Comparison of ENCODE assay signal across 8 mouse cellular contexts in the genomic region with DNA sequence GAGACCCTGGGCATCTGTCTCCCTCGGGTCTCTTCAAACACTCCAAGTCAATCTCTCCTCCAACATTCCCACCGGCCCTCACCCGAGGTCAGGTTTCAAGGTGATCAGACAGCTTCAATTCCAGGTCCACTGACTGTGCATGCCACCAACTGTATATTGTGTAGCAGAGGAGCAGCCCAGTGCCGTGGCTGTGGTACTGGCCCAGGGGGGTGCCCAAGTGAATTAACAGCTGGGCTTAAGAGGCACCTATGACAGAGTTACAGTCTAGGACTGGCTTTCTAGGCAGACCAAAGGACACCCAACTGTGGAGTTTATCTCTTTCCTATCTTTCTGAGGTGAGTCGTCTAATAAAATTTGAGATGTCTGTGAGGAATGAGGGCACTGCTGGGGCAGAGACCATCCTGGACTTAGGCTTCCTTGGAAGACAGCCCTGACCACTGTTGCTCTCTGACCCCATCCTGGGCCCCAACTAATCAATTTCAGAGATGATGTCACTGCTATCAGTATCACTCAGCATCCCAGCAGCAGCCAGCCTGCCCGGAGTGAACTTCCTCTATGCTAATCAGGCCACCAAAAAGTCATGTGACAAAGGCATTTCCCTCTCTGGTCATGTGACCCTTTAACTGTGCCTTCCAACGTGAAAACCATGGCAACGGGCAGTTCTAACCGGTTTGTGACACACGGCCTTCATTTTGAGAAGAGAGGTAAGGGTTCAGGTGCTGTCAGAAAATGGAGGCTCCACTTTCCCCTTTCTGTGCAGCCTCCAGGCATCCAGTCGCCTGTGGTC. TPM values are rescaled to one million over a fixed set of nuclear protein-coding genes. Genes with fewer than 3 reads are reported as not detected.
A peak's percentile ranks its signal among the peaks of the same experiment; 100 is the strongest.
DNase-seq lines count a peak whose midpoint lies in the region; ATAC-seq and TF ChIP-seq lines count a peak whose summit lies in the region.

No protein-coding gene starts in this region.

- H3K4me3 ChIP-seq in left cerebral cortex, adult 2 months: no peak overlapping the region
- no peak overlapping the region for H3K4me3 ChIP-seq in intestine, postnatal 0 days (ENCODE audit: low read depth, low read length)
- H3K4me3 ChIP-seq in lung, adult 2 months (replicated peaks; ENCODE audit: extremely low read depth, low read depth, low read length): no peak overlapping the region
- H3K4me3 ChIP-seq in neural tube, embryonic 12.5 days: no peak overlapping the region

- DNase-seq in left cerebral cortex, adult 2 months (ENCODE audit: extremely low spot score in 1 of 2, low spot score in 2 of 2): no peak
- no peak for DNase-seq in left cerebral cortex, adult 18-20 months (ENCODE audit: low spot score in 2 of 2)
- DNase-seq in c-Kit-negative CD71-positive TER-119-positive erythroid progenitor cells, embryonic 14.5 days (ENCODE audit: low read depth, low spot score): peak; percentile 60
- DNase-seq in heart, adult 18-20 months: peak; percentile 70 to 82
- DNase-seq in lung, adult 2 months: peak; percentile 41
- no peak for DNase-seq in frontal cortex, postnatal 25 days (ENCODE audit: low spot score in 2 of 2)

- intact Hi-C loops in left cerebral cortex, adult 2 months (cut with DNase I): loop anchor here (1.0 to 2.0 kb wide), 3 partner anchors 81 to 247 kb away; partner anchors contain the start of genes Mau2 and Sugp1

- no peak for TF ChIP-seq CTCF in left cerebral cortex, adult 2 months (IDR thresholded peaks at IDR 0.05)
- TF ChIP-seq CTCF in intestine, postnatal 0 days (IDR thresholded peaks at IDR 0.05; ENCODE audit: low read depth): no peak
- no peak for TF ChIP-seq CTCF in lung, adult 2 months (IDR thresholded peaks at IDR 0.05; ENCODE audit: insufficient read depth, low read length)

- no peaks in the 10 kb centered on the region for H3K27me3 ChIP-seq in intestine, postnatal 0 days (replicated peaks; ENCODE audit: control insufficient read depth, insufficient read depth, low read length)
- H3K27me3 ChIP-seq in neural tube, embryonic 12.5 days (replicated peaks): no peaks in the 10 kb centered on the region

- H3K36me3 ChIP-seq in intestine, postnatal 0 days (ENCODE audit: control insufficient read depth, insufficient read depth): peaks cover 43% of the 10 kb centered on the region
- H3K36me3 ChIP-seq in neural tube, embryonic 12.5 days: peaks cover 32% of the 10 kb centered on the region

- peaks cover 3% of the 10 kb centered on the region; the same call in 1 of the 2 replicates for H3K4me1 ChIP-seq in intestine, postnatal 0 days (replicated peaks; ENCODE audit: control insufficient read depth, insufficient read depth, low read length)
- peaks cover 16% of the 10 kb centered on the region for H3K4me1 ChIP-seq in lung, adult 2 months (ENCODE audit: control insufficient read depth, insufficient read depth, low read length)
- peaks cover 15% of the 10 kb centered on the region for H3K4me1 ChIP-seq in neural tube, embryonic 12.5 days

- no peaks in the 10 kb centered on the region for H3K9me3 ChIP-seq in intestine, postnatal 0 days (ENCODE audit: control insufficient read depth)
- no peaks in the 10 kb centered on the region for H3K9me3 ChIP-seq in neural tube, embryonic 12.5 days

- H3K4me2 ChIP-seq in intestine, postnatal 0 days (replicated peaks; ENCODE audit: low read depth): peak overlapping the region; percentile 13; the same call in 1 of the 2 replicates
- H3K4me2 ChIP-seq in neural tube, embryonic 12.5 days (replicated peaks): peak overlapping the region; percentile 33

- 0 out of 2 replicates have a peak overlapping the region, but pooled peaks have one; percentile 29 for H3K27ac ChIP-seq in left cerebral cortex, adult 2 months
- peak overlapping the region; percentile 71 for H3K27ac ChIP-seq in intestine, postnatal 0 days (ENCODE audit: low read depth, low read length)
- H3K27ac ChIP-seq in neural tube, embryonic 12.5 days: peak overlapping the region; percentile 32; the same call in 1 of the 2 replicates

- peak; percentile 81 for ATAC-seq in intestine, postnatal 0 days
- peak; percentile 77 for ATAC-seq in neural tube, embryonic 12.5 days (ENCODE audit: low FRiP score, low read depth)

- 32% methylated on average over 11 of the region's 11 CpGs for WGBS in intestine, postnatal 0 days
- 28% methylated on average over 11 of the region's 11 CpGs for WGBS in lung, adult 2 months
- WGBS in neural tube, embryonic 12.5 days: 49% methylated on average over 11 of the region's 11 CpGs

- TF ChIP-seq POLR2A in lung, adult 2 months (IDR thresholded peaks at IDR 0.05; ENCODE audit: borderline replicate concordance, extremely low read depth, low read depth, low read length): no peak

- H3K9ac ChIP-seq in intestine, postnatal 0 days (ENCODE audit: low read depth, low read length): no peak overlapping the region
- peak overlapping the region; percentile 17; the same call in 1 of the 2 replicates for H3K9ac ChIP-seq in neural tube, embryonic 12.5 days

RNA-seq across cellular contexts. Expression of gene Yjefn3, which starts 17.6 kb away (rescaled TPM):
- total RNA-seq in left cerebral cortex, adult 2 months (2021): 10 to 100 TPM; 25.8 to 30.7 TPM
- 10 to 100 TPM; 28.3 to 30.7 TPM for total RNA-seq in left cerebral cortex, adult 18-20 months (2021)
- total RNA-seq in heart, adult 18-20 months (2021): 10 to 100 TPM; 13.7 to 14.2 TPM
- 2.1 and 2.2 TPM in 2 replicates for polyA plus RNA-seq in intestine, postnatal 0 days (2015; fragmentation: Nextera tagmentation; extraction: Ambion mirVana)
- polyA plus RNA-seq in lung, adult 2 months (2012; rRNA removed): 3.5 and 5.3 TPM in 2 replicates
- polyA plus RNA-seq in neural tube, embryonic 12.5 days (2016; fragmentation: Nextera tagmentation; extraction: Ambion mirVana): 8.4 and 9.8 TPM in 2 replicates

RNA-seq across cellular contexts. Expression of gene Ndufa13, which starts 17.7 kb away (rescaled TPM):
- total RNA-seq in left cerebral cortex, adult 2 months (2021): 100 to 1,000 TPM; 145 to 146 TPM
- 100 to 1,000 TPM; 148 to 155 TPM for total RNA-seq in left cerebral cortex, adult 18-20 months (2021)
- 100 to 1,000 TPM; 455 to 494 TPM for total RNA-seq in heart, adult 18-20 months (2021)
- polyA plus RNA-seq in intestine, postnatal 0 days (2015; fragmentation: Nextera tagmentation; extraction: Ambion mirVana): 310 and 317 TPM in 2 replicates
- 96.8 and 103 TPM in 2 replicates for polyA plus RNA-seq in lung, adult 2 months (2012; rRNA removed)
- 162 and 171 TPM in 2 replicates for polyA plus RNA-seq in neural tube, embryonic 12.5 days (2016; fragmentation: Nextera tagmentation; extraction: Ambion mirVana)

RNA-seq across cellular contexts. Expression of gene Tssk6, which starts 18.1 kb away (rescaled TPM):
- under 1 TPM in 1 of 2 experiments, not detected in 1; 0.25 TPM for total RNA-seq in left cerebral cortex, adult 2 months (2021)
- total RNA-seq in left cerebral cortex, adult 18-20 months (2021): not detected
- under 1 TPM in 1 of 2 experiments, not detected in 1; 0.25 TPM for total RNA-seq in heart, adult 18-20 months (2021)
- 1.2 and 2.3 TPM in 2 replicates for polyA plus RNA-seq in intestine, postnatal 0 days (2015; fragmentation: Nextera tagmentation; extraction: Ambion mirVana)
- polyA plus RNA-seq in lung, adult 2 months (2012; rRNA removed): 0.70 and 1.0 TPM in 2 replicates
- polyA plus RNA-seq in neural tube, embryonic 12.5 days (2016; fragmentation: Nextera tagmentation; extraction: Ambion mirVana): 4.1 and 4.3 TPM in 2 replicates

RNA-seq across cellular contexts. Expression of gene Cilp2, which starts 32.6 kb away (rescaled TPM):
- total RNA-seq in left cerebral cortex, adult 2 months (2021): under 1 TPM; 0.63 to 0.91 TPM
- total RNA-seq in left cerebral cortex, adult 18-20 months (2021): under 1 TPM; 0.33 to 0.59 TPM
- total RNA-seq in heart, adult 18-20 months (2021): 1 to 10 TPM; 1.2 to 1.4 TPM
- polyA plus RNA-seq in intestine, postnatal 0 days (2015; fragmentation: Nextera tagmentation; extraction: Ambion mirVana): 0.22 and 0.25 TPM in 2 replicates
- 3.1 TPM in 2 replicates for polyA plus RNA-seq in lung, adult 2 months (2012; rRNA removed)
- 1.4 TPM in 2 replicates for polyA plus RNA-seq in neural tube, embryonic 12.5 days (2016; fragmentation: Nextera tagmentation; extraction: Ambion mirVana)

Comparison
In these comparisons a context has a peak if more than half of its experiments do, and no peak if none do; other contexts are left out.
1. DNase-seq: peak in c-Kit-negative CD71-positive TER-119-positive erythroid progenitor cells, embryonic 14.5 days (single experiment), heart, adult 18-20 months (2 of 2) and lung, adult 2 months (single experiment); none in left cerebral cortex, adult 2 months (0 of 2), left cerebral cortex, adult 18-20 months (0 of 2) and frontal cortex, postnatal 25 days (0 of 2).
2. Peak in every context shown above with its lines, with median percentiles within 50 percentile points of each other: H3K27ac ChIP-seq.